Mouse (Mus musculus): Measurements from ENCODE around the gene Ppp1r37. TPM values are rescaled to one million over a fixed set of nuclear protein-coding genes. Genes with fewer than 3 reads are reported as not detected.

The Ppp1r37 gene
- polyA plus RNA-seq, 1 experiment from 2014 or later: 65.5 TPM

- CTCF ChIA-PET: interaction anchor here (1.0 to 2.0 kb wide), 5 partner anchors 12 to 31 kb away, joined by 3 to 7 read pairs (median 4); no protein-coding TSS in a partner anchor
- DNase-seq (ENCODE audit: low read depth, low spot score): no peak
- ATAC-seq: no peak
- TF ChIP-seq CTCF (IDR thresholded peaks at IDR 0.05): no peak
- in situ Hi-C loops (cut with MboI; ENCODE audit: low pct_unique_long_range_greater_than_20kb): no loop called here
- no peaks in the 10 kb centered on the region for H3K27me3 ChIP-seq
- POLR2A ChIA-PET: interaction anchor here (0.6 kb wide), 2 partner anchors 17 to 92 kb away, joined by 3 to 4 read pairs; no protein-coding TSS in a partner anchor
These were observed 3.9 kb downstream of the Ppp1r37 start for GRCm38 (mm10) chr7:19558965-19559364.

GRCm38 (mm10) chr7:19557982-19558900 is 4.6 kb downstream of the Ppp1r37 start:
- no peak for TF ChIP-seq CTCF (IDR thresholded peaks at IDR 0.05)
- in situ Hi-C loops (cut with MboI; ENCODE audit: low pct_unique_long_range_greater_than_20kb): no loop called here
- DNase-seq (ENCODE audit: low read depth, low spot score) (no peak), ATAC-seq (no peak)
- POLR2A ChIA-PET: no interaction called here
- no peaks in the 10 kb centered on the region for H3K27me3 ChIP-seq
- CTCF ChIA-PET: interaction anchor here (1.0 to 2.0 kb wide), 5 partner anchors 12 to 31 kb away, joined by 3 to 7 read pairs (median 4); no protein-coding TSS in a partner anchor

GRCm38 (mm10) chr7:19557086-19557485 is 5.8 kb downstream of the Ppp1r37 start:
- no peak for DNase-seq (ENCODE audit: low read depth, low spot score)
- CTCF ChIA-PET: no interaction called here

DNA sequence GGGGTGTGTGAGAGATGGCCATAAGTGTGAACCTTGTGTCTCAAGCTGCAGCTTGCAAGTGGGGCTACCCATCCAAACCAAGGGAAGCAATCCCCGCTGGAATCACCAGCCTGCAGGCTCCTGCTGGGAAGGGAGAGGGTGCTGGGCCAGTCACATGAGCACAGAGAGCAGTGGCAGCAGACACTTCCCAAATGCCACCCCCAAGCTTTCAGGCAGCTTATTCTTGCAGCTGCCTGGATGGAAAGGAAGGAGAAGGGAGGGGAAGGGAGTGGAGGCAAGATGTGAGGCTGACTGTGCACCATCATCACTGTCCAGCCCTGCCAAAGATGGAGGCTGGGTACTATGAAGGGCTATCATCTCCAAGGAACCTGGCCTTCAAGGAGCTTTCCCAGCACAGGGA is 8.7 kb downstream of the Ppp1r37 start:
- POLR2A ChIA-PET: interaction anchor here (1.1 kb wide), 1 partner anchor 15 kb away, joined by 3 read pairs; no protein-coding TSS in a partner anchor
- TF ChIP-seq CTCF (IDR thresholded peaks at IDR 0.05): no peak
- H3K27me3 ChIP-seq: no peaks in the 10 kb centered on the region
- DNase-seq (ENCODE audit: low read depth, low spot score) (no peak), ATAC-seq (no peak)
- CTCF ChIA-PET: interaction anchor here (1.4 to 2.0 kb wide), 2 partner anchors 8 to 11 kb away, joined by 4 read pairs; partner anchors contain the start of gene Ppp1r37
- in situ Hi-C loops (cut with MboI; ENCODE audit: low pct_unique_long_range_greater_than_20kb): no loop called here

More at GRCm38 (mm10) chr7:19557086-19557485, 5.8 kb downstream of the Ppp1r37 start:
- ATAC-seq: no peak
- no peaks in the 10 kb centered on the region for H3K27me3 ChIP-seq
- no peak for TF ChIP-seq CTCF (IDR thresholded peaks at IDR 0.05)
- POLR2A ChIA-PET: no interaction called here
- in situ Hi-C loops (cut with MboI; ENCODE audit: low pct_unique_long_range_greater_than_20kb): no loop called here

DNA sequence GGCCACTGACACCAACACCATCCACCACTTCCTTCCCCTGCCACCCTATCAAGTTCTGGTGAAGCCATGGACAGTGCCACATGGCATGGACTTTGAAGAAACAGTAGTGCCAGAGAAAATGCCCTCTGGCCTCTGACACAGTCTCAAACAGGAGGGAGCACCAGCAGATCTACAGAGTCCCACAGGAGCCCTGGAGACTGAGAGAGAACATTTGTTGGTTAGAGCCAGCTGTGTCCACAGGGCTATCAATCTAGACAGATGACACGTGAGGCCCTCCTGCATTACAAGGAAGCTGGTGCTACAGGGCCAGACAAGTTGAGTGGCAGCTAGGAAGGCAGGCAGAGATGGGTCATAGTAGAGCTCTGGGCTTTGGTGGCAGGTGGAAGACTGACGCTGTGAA is 10.4 kb downstream of the Ppp1r37 start:
- POLR2A ChIA-PET: no interaction called here
- no peaks in the 10 kb centered on the region for H3K27me3 ChIP-seq
- ATAC-seq (no peak), DNase-seq (ENCODE audit: low read depth, low spot score) (no peak)
- CTCF ChIA-PET: interaction anchor here (0.9 to 2.0 kb wide), 2 partner anchors 10 to 11 kb away, joined by 3 to 4 read pairs; partner anchors contain the start of gene Ppp1r37
- TF ChIP-seq CTCF (IDR thresholded peaks at IDR 0.05): no peak
- in situ Hi-C loops (cut with MboI; ENCODE audit: low pct_unique_long_range_greater_than_20kb): no loop called here

DNA sequence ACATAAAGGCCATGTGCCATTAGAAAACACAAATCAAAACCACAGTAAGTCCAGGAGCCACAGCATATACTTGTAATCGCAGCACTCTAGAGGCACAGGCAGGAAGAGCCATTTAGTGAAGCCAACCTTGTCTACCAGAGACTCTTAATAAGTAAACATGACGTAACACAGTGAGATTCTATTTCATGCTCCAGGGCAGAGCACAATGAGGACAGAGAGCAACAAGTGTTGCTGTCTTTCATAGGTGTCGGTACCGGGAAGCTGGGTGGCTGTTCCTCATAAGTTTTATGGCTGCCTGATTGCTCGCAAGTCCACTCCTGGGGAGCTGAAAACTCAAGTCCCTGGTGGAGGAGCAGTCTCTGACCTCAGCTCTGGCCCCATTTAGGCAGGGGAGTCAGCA is 11.2 kb downstream of the Ppp1r37 start:
- TF ChIP-seq CTCF (IDR thresholded peaks at IDR 0.05): no peak
- in situ Hi-C loops (cut with MboI; ENCODE audit: low pct_unique_long_range_greater_than_20kb): no loop called here
- CTCF ChIA-PET: no interaction called here
- H3K27me3 ChIP-seq: no peaks in the 10 kb centered on the region
- no peak for ATAC-seq
- no peak for DNase-seq (ENCODE audit: low read depth, low spot score)
- POLR2A ChIA-PET: no interaction called here

DNA sequence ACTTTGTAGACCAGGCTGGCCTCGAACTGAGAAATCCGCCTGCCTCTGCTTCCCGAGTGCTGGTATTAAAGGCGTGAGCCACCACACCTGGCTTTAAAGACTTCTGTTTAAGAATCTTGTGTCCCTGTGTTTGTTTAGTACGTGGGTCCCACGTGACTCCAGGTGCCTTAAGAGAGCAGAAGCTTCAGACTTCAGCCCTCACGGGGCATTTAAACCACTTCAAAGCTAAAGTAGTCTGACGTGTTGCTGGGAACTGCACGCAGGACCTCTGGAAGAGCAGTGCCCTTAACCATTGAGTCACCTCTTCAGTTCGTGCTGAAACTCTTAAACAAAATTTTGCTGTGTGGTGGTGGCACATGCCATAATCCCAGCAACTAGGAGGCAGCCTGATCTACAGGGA is 13.5 kb downstream of the Ppp1r37 start:
- no peak for DNase-seq (ENCODE audit: low read depth, low spot score)
- in situ Hi-C loops (cut with MboI; ENCODE audit: low pct_unique_long_range_greater_than_20kb): no loop called here
- ChIA-PET POLR2A (interaction anchor here (1.6 kb wide), 1 partner anchor 10 kb away, joined by 3 read pairs; no protein-coding TSS in a partner anchor), CTCF (no interaction called here)
- H3K27me3 ChIP-seq: no peaks in the 10 kb centered on the region
- no peak for ATAC-seq
- no peak for TF ChIP-seq CTCF (IDR thresholded peaks at IDR 0.05)

DNA sequence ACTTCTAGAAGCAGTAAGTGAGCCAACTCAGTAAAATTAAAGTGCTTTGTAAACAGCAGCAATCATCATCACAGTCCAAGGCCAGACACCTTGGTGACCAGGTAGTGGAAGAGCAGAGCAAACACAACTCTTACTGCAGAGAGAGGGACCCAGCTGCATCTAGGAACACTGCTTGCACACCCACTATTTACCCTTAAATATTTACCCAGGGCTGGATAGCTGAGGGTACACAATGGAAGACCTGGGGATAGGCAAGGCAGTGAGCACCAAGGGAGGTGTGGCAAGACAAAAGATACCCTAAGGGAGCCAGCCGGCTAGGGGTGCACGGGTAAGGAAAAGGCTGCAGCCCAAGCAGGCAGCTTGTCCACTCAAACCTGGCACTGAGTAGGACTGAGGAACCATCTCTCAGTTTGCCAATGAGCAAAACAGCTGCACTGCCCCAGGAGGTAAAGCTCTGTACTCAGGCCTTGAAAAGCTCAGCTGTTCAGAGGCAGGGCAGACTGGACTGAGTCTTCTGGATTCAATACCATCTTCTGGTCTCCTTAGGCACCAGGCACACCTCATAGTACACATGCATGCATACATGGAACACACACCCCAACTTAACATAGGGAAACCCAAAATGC is 15.4 kb downstream of the Ppp1r37 start:
- DNase-seq (ENCODE audit: low read depth, low spot score) (no peak), ATAC-seq (no peak)
- H3K27me3 ChIP-seq: no peaks in the 10 kb centered on the region
- POLR2A ChIA-PET: no interaction called here
- no peak for TF ChIP-seq CTCF (IDR thresholded peaks at IDR 0.05)
- CTCF ChIA-PET: interaction anchor here (0.7 to 1.5 kb wide), 2 partner anchors 8 to 11 kb away, joined by 3 read pairs; no protein-coding TSS in a partner anchor
- in situ Hi-C loops (cut with MboI; ENCODE audit: low pct_unique_long_range_greater_than_20kb): no loop called here

GRCm38 (mm10) chr7:19546007-19546406 is 16.9 kb downstream of the Ppp1r37 start:
- POLR2A ChIA-PET: interaction anchor here (1.2 kb wide), 1 partner anchor 9 kb away, joined by 3 read pairs; no protein-coding TSS in a partner anchor
- no peaks in the 10 kb centered on the region for H3K27me3 ChIP-seq
- DNase-seq (ENCODE audit: low read depth, low spot score): no peak
- in situ Hi-C loops (cut with MboI; ENCODE audit: low pct_unique_long_range_greater_than_20kb): no loop called here
- CTCF ChIA-PET: interaction anchor here (1.4 to 1.5 kb wide), 2 partner anchors 10 to 13 kb away, joined by 3 read pairs; no protein-coding TSS in a partner anchor
- no peak for TF ChIP-seq CTCF (IDR thresholded peaks at IDR 0.05)
- ATAC-seq: no peak

GRCm38 (mm10) chr7:19543584-19543983 is 19.3 kb downstream of the Ppp1r37 start:
- ChIA-PET POLR2A (interaction anchor here (0.6 kb wide), 1 partner anchor 67 kb away, joined by 3 read pairs; no protein-coding TSS in a partner anchor), CTCF (interaction anchor here (1.4 kb wide), 2 partner anchors 11 kb away, joined by 4 read pairs; no protein-coding TSS in a partner anchor)
- no peak for ATAC-seq
- no peak for DNase-seq (ENCODE audit: low read depth, low spot score)
- in situ Hi-C loops (cut with MboI; ENCODE audit: low pct_unique_long_range_greater_than_20kb): no loop called here
- TF ChIP-seq CTCF (IDR thresholded peaks at IDR 0.05): no peak
- no peaks in the 10 kb centered on the region for H3K27me3 ChIP-seq

All from Patski (cell line).